Mouse (Mus musculus): ENCODE measurements around the gene Timeless. TPM values are rescaled to one million over a fixed set of nuclear protein-coding genes. Genes with fewer than 3 reads are reported as not detected.
"Not testable (repeated sequence)": the region's sequence is repeated elsewhere in the genome, so short reads cannot be mapped to it uniquely, and the experiment has no call there.

Gene Timeless
- polyA plus RNA-seq, 1 experiment from 2014 or later: 135 TPM

GRCm38 (mm10) chr10:128269206-128269910, 37.5 kb downstream of the Timeless start:
- 87% methylated on average over 16 of the region's 16 CpGs for WGBS
- Histone ChIP-seq H3K27ac (no peak overlapping the region), H3K4me3 (peak overlapping the region; percentile 83; the same call in 1 of the 2 replicates), H3K27me3 (ENCODE audit: low read depth, poor library complexity, severe bottlenecking) (no peaks in the 10 kb centered on the region), H3K4me1 (0 out of 2 replicates have a peak, but pooled peaks cover 5% of the 10 kb centered on the region), H3K9me3 (replicated peaks) (no peaks in the 10 kb centered on the region), H3K36me3 (no peaks in the 10 kb centered on the region)
- no peak for DNase-seq (ENCODE audit: low spot score)

- Histone ChIP-seq H3K9me3 (replicated peaks) (no peaks in the 10 kb centered on the region), H3K4me3 (peak within 1 kb of the TSS; percentile 83), H3K27ac (peak within 1 kb of the TSS; percentile 83), H3K27me3 (ENCODE audit: low read depth, poor library complexity, severe bottlenecking) (no peaks in the 10 kb centered on the region), H3K4me1 (0 out of 2 replicates have a peak, but pooled peaks cover 5% of the 10 kb centered on the region), H3K36me3 (no peaks in the 10 kb centered on the region)
- WGBS: under 1% methylated on average over 43 of the region's 43 CpGs
- DNase-seq (ENCODE audit: low spot score): peak; percentile 96
Measured at GRCm38 (mm10) chr10:128270287-128270841, 38.5 kb downstream of the Timeless start, which contains the start of gene Stat2. Stat2 (plus strand) TSS chr10:128270559.

- Histone ChIP-seq H3K27ac (peak overlapping the region; percentile 83), H3K9me3 (replicated peaks) (no peaks in the 10 kb centered on the region), H3K36me3 (no peaks in the 10 kb centered on the region), H3K4me1 (0 out of 2 replicates have a peak, but pooled peaks cover 5% of the 10 kb centered on the region), H3K27me3 (ENCODE audit: low read depth, poor library complexity, severe bottlenecking) (no peaks in the 10 kb centered on the region), H3K4me3 (peak overlapping the region; percentile 83)
- WGBS: 46% methylated on average over 7 of the region's 7 CpGs
- no peak for DNase-seq (ENCODE audit: low spot score)
Measured at GRCm38 (mm10) chr10:128270866-128271265, 39.0 kb downstream of the Timeless start.

- Histone ChIP-seq H3K4me1 (0 out of 2 replicates have a peak, but pooled peaks cover 5% of the 10 kb centered on the region), H3K27ac (no peak overlapping the region), H3K9me3 (replicated peaks) (no peaks in the 10 kb centered on the region), H3K4me3 (no peak overlapping the region), H3K27me3 (ENCODE audit: low read depth, poor library complexity, severe bottlenecking) (no peaks in the 10 kb centered on the region), H3K36me3 (peaks cover 6% of the 10 kb centered on the region; the same call in 1 of the 2 replicates)
- WGBS: 69% methylated on average over 2 of the region's 2 CpGs
- DNase-seq (ENCODE audit: low spot score): no peak
Measured at GRCm38 (mm10) chr10:128271883-128272282, 40.0 kb downstream of the Timeless start.

- not testable (repeated sequence) for H3K9me3 ChIP-seq (replicated peaks); H3K27ac ChIP-seq; H3K4me1 ChIP-seq; H3K27me3 ChIP-seq (ENCODE audit: low read depth, poor library complexity, severe bottlenecking); DNase-seq (ENCODE audit: low spot score); H3K4me3 ChIP-seq
- peaks cover 12% of the 10 kb centered on the region; the same call in 1 of the 2 replicates for H3K36me3 ChIP-seq
- 77% methylated on average over 7 of the region's 7 CpGs for WGBS
Measured at GRCm38 (mm10) chr10:128272819-128273439, 41.1 kb downstream of the Timeless start.

- DNase-seq (ENCODE audit: low spot score); H3K4me1 ChIP-seq; H3K27me3 ChIP-seq (ENCODE audit: low read depth, poor library complexity, severe bottlenecking); H3K4me3 ChIP-seq; H3K27ac ChIP-seq; H3K9me3 ChIP-seq (replicated peaks): not testable (repeated sequence)
- H3K36me3 ChIP-seq: peaks cover 32% of the 10 kb centered on the region
- WGBS: 95% methylated on average over 1 of the region's 1 CpGs
Measured at GRCm38 (mm10) chr10:128275374-128275773, 43.5 kb downstream of the Timeless start.

GRCm38 (mm10) chr10:128278158-128278557, 46.3 kb downstream of the Timeless start:
- 63% methylated on average over 6 of the region's 6 CpGs for WGBS
- Histone ChIP-seq H3K9me3 (replicated peaks) (no peaks in the 10 kb centered on the region), H3K27me3 (ENCODE audit: low read depth, poor library complexity, severe bottlenecking) (no peaks in the 10 kb centered on the region), H3K4me1 (peaks cover 9% of the 10 kb centered on the region; the same call in 1 of the 2 replicates), H3K36me3 (peaks cover 55% of the 10 kb centered on the region), H3K27ac (no peak overlapping the region), H3K4me3 (no peak overlapping the region)
- no peak for DNase-seq (ENCODE audit: low spot score)

- peaks cover 14% of the 10 kb centered on the region; the same call in 1 of the 2 replicates for H3K4me1 ChIP-seq
- peaks cover 73% of the 10 kb centered on the region for H3K36me3 ChIP-seq
- 86% methylated on average over 6 of the region's 6 CpGs for WGBS
- H3K27me3 ChIP-seq (ENCODE audit: low read depth, poor library complexity, severe bottlenecking): no peaks in the 10 kb centered on the region
- H3K9me3 ChIP-seq (replicated peaks): no peaks in the 10 kb centered on the region
- DNase-seq (ENCODE audit: low spot score): no peak
- no peak overlapping the region for H3K27ac ChIP-seq
- H3K4me3 ChIP-seq: no peak overlapping the region
Measured at GRCm38 (mm10) chr10:128280943-128281342, 49.1 kb downstream of the Timeless start.

- WGBS: 91% methylated on average over 14 of the region's 14 CpGs
- DNase-seq (ENCODE audit: low spot score): no peak
- H3K4me3 ChIP-seq: no peak overlapping the region
- peaks cover 70% of the 10 kb centered on the region for H3K36me3 ChIP-seq
- no peaks in the 10 kb centered on the region for H3K9me3 ChIP-seq (replicated peaks)
- no peak overlapping the region for H3K27ac ChIP-seq
- H3K27me3 ChIP-seq (ENCODE audit: low read depth, poor library complexity, severe bottlenecking): no peaks in the 10 kb centered on the region
- peaks cover 14% of the 10 kb centered on the region; the same call in 1 of the 2 replicates for H3K4me1 ChIP-seq
Measured at GRCm38 (mm10) chr10:128281682-128282081, 49.8 kb downstream of the Timeless start.

- no peak for DNase-seq (ENCODE audit: low spot score)
- 91% methylated on average over 20 of the region's 20 CpGs for WGBS
- no peaks in the 10 kb centered on the region for H3K9me3 ChIP-seq (replicated peaks)
- H3K36me3 ChIP-seq: peaks cover 61% of the 10 kb centered on the region
- H3K4me3 ChIP-seq: no peak overlapping the region
- peak overlapping the region; percentile 44; the same call in 1 of the 2 replicates for H3K27ac ChIP-seq
- H3K4me1 ChIP-seq: peaks cover 14% of the 10 kb centered on the region; the same call in 1 of the 2 replicates
- H3K27me3 ChIP-seq (ENCODE audit: low read depth, poor library complexity, severe bottlenecking): no peaks in the 10 kb centered on the region
Measured at GRCm38 (mm10) chr10:128282886-128283450, 51.1 kb downstream of the Timeless start.

GRCm38 (mm10) chr10:128283604-128284579, 52.0 kb downstream of the Timeless start:
- no peak overlapping the region for H3K27ac ChIP-seq
- H3K4me3 ChIP-seq: no peak overlapping the region
- 0 out of 2 replicates have a peak, but pooled peaks cover 10% of the 10 kb centered on the region for H3K4me1 ChIP-seq
- no peaks in the 10 kb centered on the region for H3K27me3 ChIP-seq (ENCODE audit: low read depth, poor library complexity, severe bottlenecking)
- H3K36me3 ChIP-seq: peaks cover 58% of the 10 kb centered on the region
- peak; percentile 85 for DNase-seq (ENCODE audit: low spot score)
- 65% methylated on average over 31 of the region's 31 CpGs for WGBS
- no peaks in the 10 kb centered on the region for H3K9me3 ChIP-seq (replicated peaks)

- peaks cover 31% of the 10 kb centered on the region for H3K36me3 ChIP-seq
- not testable (repeated sequence) for H3K4me3 ChIP-seq; H3K9me3 ChIP-seq (replicated peaks); DNase-seq (ENCODE audit: low spot score); H3K4me1 ChIP-seq; H3K27ac ChIP-seq; H3K27me3 ChIP-seq (ENCODE audit: low read depth, poor library complexity, severe bottlenecking)
- 75% methylated on average over 1 of the region's 1 CpGs for WGBS
Measured at GRCm38 (mm10) chr10:128290594-128290993, 58.7 kb downstream of the Timeless start.

Measured in limb, embryonic 10.5 days (tissue).